Mouse (Mus musculus): ENCODE measurements around the gene Cenpb. TPM values are rescaled to one million over a fixed set of nuclear protein-coding genes. Genes with fewer than 3 reads are reported as not detected.

The Cenpb gene
- polyA plus RNA-seq, 1 experiment from 2014 or later, result 12.6 TPM

DNA sequence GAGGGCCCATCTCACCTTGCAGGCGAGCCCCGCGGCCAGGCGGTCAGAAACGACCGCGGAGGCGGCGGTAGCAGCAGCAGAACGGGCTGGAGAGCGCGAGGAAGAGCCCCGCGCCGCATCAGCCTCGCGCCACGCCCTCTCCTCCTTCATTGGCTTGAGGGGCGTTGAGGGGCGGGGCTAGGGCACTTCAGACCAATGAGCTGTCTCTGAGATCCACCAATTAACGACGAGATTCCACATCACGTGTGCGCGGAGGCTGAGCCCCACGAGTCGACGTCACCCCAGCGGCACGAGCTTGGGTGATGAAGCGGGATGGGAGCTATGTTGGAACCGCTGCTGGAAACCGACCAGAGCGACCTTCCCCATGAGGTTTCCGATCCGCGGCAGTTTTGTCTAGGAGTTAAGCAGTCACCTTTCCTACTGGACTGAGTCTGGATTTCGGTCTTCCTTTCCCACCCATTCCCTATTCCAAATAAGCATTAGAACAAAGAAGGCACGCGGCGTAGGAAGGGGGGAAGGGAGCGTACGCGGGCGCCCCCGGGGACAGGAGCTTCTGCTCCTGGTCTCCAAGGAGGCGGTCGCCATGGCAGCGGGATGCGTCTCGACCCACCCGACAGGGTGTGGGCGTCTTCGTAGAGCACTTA is 19.8 kb downstream of the Cenpb start, which contains the start of gene 1700037H04Rik:
TSS of gene 1700037H04Rik (minus strand) at position 144 of the 644 bp plus-strand sequence.
- Histone ChIP-seq H3K36me3 (no peaks in the 10 kb centered on the region; the same call in 1 of the 2 replicates), H3K4me2 (replicated peaks) (peak within 1 kb of the TSS; percentile 91), H3K4me3 (peak within 1 kb of the TSS; percentile 78), H3K27ac (peak within 1 kb of the TSS; percentile 90), H3K27me3 (no peaks in the 10 kb centered on the region), H3K9ac (peak within 1 kb of the TSS; percentile 77), H3K9me3 (no peaks in the 10 kb centered on the region), H3K4me1 (peaks cover 30% of the 10 kb centered on the region)
- peak; percentile 91 for ATAC-seq (ENCODE audit: insufficient number of reproducible peaks, insufficient read depth, low FRiP score, low TSS enrichment)
- under 1% methylated on average over 53 of the region's 54 CpGs for WGBS

DNA sequence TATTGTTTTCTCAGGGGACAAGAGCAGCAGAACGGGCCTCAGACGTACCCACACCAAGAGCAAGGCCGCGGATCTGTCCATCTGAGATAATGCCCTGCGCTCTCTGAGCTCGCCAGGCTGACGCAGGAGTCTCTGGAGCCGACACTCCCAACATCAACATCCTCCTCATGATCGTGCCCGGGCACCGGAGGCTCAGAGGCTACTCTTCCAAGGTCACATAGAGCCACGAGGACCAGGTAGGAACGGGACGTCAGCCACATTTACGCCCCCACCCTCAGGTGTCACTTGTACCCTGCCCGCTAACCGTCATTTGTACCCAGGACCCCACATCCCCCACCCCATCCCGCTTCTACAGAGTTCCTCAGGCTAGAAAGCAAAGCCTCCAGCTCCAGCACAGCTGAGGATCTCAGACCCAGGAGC is 20.4 kb downstream of the Cenpb start:
- peak overlapping the region; percentile 77 for H3K9ac ChIP-seq
- H3K27me3 ChIP-seq, result no peaks in the 10 kb centered on the region
- H3K9me3 ChIP-seq, result no peaks in the 10 kb centered on the region
- H3K4me1 ChIP-seq, result peaks cover 30% of the 10 kb centered on the region
- no peaks in the 10 kb centered on the region; the same call in 1 of the 2 replicates for H3K36me3 ChIP-seq
- H3K4me2 ChIP-seq (replicated peaks), result peak overlapping the region; percentile 91
- peak; percentile 50 for ATAC-seq (ENCODE audit: insufficient number of reproducible peaks, insufficient read depth, low FRiP score, low TSS enrichment)
- under 1% methylated on average over 18 of the region's 18 CpGs for WGBS
- H3K4me3 ChIP-seq, result peak overlapping the region; percentile 78
- peak overlapping the region; percentile 80 for H3K27ac ChIP-seq

- ATAC-seq (ENCODE audit: insufficient number of reproducible peaks, insufficient read depth, low FRiP score, low TSS enrichment), result no peak
- 87% methylated on average over 7 of the region's 7 CpGs for WGBS
- no peak overlapping the region for H3K27ac ChIP-seq
Measured at GRCm38 (mm10) chr2:131156987-131157386, 22.9 kb downstream of the Cenpb start.

DNA sequence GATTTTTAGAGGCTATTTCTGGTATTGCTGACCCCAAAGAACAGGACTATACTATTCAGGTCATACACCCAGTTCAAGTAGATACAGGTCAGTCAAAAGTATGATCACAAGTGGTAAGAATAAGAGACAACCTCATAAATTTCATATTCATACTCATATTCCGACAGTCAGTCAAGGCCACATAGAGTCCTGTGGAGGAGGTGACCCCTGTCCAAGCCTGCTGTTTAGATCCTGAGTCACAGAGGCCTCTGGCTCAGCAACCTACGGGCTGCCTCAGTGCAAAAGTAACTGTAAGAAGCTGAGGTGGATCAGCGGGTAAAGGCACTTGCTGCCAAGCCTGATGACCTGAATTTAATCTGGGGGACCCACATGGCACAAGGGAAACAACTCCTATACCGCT is 25.8 kb downstream of the Cenpb start:
- Histone ChIP-seq H3K9me3 (no peaks in the 10 kb centered on the region), H3K36me3 (peaks cover 36% of the 10 kb centered on the region), H3K4me3 (no peak overlapping the region), H3K4me1 (peaks cover 20% of the 10 kb centered on the region), H3K27ac (no peak overlapping the region), H3K4me2 (replicated peaks) (no peak overlapping the region), H3K9ac (no peak overlapping the region), H3K27me3 (no peaks in the 10 kb centered on the region)
- ATAC-seq (ENCODE audit: insufficient number of reproducible peaks, insufficient read depth, low FRiP score, low TSS enrichment), result no peak
- whole genome bisulfite sequencing, result 91% methylated on average over 4 of the region's 4 CpGs

More at GRCm38 (mm10) chr2:131156987-131157386, 22.9 kb downstream of the Cenpb start:
- H3K27me3 ChIP-seq, result no peaks in the 10 kb centered on the region
- H3K4me3 ChIP-seq, result no peak overlapping the region
- peaks cover 24% of the 10 kb centered on the region for H3K4me1 ChIP-seq
- H3K9me3 ChIP-seq, result no peaks in the 10 kb centered on the region
- H3K4me2 ChIP-seq (replicated peaks), result no peak overlapping the region
- peaks cover 10% of the 10 kb centered on the region for H3K36me3 ChIP-seq
- no peak overlapping the region for H3K9ac ChIP-seq

- no peak overlapping the region for H3K4me3 ChIP-seq
- H3K4me1 ChIP-seq, result peaks cover 2% of the 10 kb centered on the region; the same call in 1 of the 2 replicates
- no peak overlapping the region for H3K27ac ChIP-seq
- H3K36me3 ChIP-seq, result peaks cover 54% of the 10 kb centered on the region
- no peaks in the 10 kb centered on the region for H3K9me3 ChIP-seq
- no peak overlapping the region for H3K4me2 ChIP-seq (replicated peaks)
- H3K27me3 ChIP-seq, result no peaks in the 10 kb centered on the region
- 90% methylated on average over 7 of the region's 7 CpGs for WGBS
- no peak overlapping the region for H3K9ac ChIP-seq
- no peak for ATAC-seq (ENCODE audit: insufficient number of reproducible peaks, insufficient read depth, low FRiP score, low TSS enrichment)
Measured at GRCm38 (mm10) chr2:131152166-131152730, 27.6 kb downstream of the Cenpb start.

DNA sequence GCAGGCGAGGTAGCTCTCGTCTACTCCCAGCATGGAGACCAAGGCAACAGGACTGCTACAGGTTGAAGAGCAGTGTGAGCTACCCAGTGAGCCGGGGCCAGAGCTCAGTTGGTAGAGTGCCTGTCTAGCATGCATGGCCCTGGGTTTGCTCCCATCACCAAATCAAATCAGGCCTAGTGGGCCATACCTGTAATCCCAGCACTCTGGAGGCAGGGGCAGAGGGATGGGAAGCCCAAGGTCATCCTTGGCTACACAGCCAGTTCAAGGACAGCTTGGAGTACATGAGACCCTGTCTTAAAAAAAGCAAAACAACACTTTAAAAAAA is 30.7 kb downstream of the Cenpb start:
- H3K36me3 ChIP-seq, result peaks cover 82% of the 10 kb centered on the region
- 93% methylated on average over 3 of the region's 3 CpGs for WGBS

GRCm38 (mm10) chr2:131148353-131149253 is 31.3 kb downstream of the Cenpb start:
- H3K4me2 ChIP-seq (replicated peaks), result no peak overlapping the region
- H3K9me3 ChIP-seq, result no peaks in the 10 kb centered on the region
- H3K4me1 ChIP-seq, result no peaks in the 10 kb centered on the region
- no peak overlapping the region for H3K4me3 ChIP-seq
- ATAC-seq (ENCODE audit: insufficient number of reproducible peaks, insufficient read depth, low FRiP score, low TSS enrichment), result no peak
- no peak overlapping the region for H3K9ac ChIP-seq
- no peak overlapping the region for H3K27ac ChIP-seq
- peaks cover 86% of the 10 kb centered on the region for H3K36me3 ChIP-seq
- WGBS, result 84% methylated on average over 8 of the region's 8 CpGs
- H3K27me3 ChIP-seq, result no peaks in the 10 kb centered on the region

More for the DNA sequence above, 30.7 kb downstream of the Cenpb start:
- Histone ChIP-seq H3K4me2 (replicated peaks) (no peak overlapping the region), H3K27ac (no peak overlapping the region), H3K9ac (no peak overlapping the region), H3K4me1 (no peaks in the 10 kb centered on the region), H3K27me3 (no peaks in the 10 kb centered on the region), H3K9me3 (no peaks in the 10 kb centered on the region), H3K4me3 (no peak overlapping the region)
- ATAC-seq (ENCODE audit: insufficient number of reproducible peaks, insufficient read depth, low FRiP score, low TSS enrichment), result no peak

DNA sequence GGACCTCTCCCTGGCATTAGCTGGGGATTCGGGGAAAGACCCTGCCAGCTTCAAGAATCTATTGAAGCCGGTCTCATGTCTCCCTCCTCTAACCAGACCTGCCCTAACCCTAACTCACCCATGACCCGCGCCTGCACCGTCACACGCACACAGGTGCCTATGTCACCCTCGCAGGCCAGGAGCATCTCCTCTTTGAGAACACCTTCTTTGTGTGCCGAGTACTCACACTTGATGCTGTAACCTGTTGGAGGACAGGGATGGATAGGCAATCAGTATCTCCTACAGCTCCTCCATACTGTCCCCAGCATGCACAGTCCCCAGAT is 32.9 kb downstream of the Cenpb start:
- 97% methylated on average over 8 of the region's 8 CpGs for WGBS
- H3K36me3 ChIP-seq, result peaks cover 92% of the 10 kb centered on the region

GRCm38 (mm10) chr2:131146193-131147042 is 33.4 kb downstream of the Cenpb start:
- WGBS, result 87% methylated on average over 21 of the region's 21 CpGs

More for the DNA sequence above, 32.9 kb downstream of the Cenpb start:
- ATAC-seq (ENCODE audit: insufficient number of reproducible peaks, insufficient read depth, low FRiP score, low TSS enrichment), result no peak
- no peak overlapping the region for H3K4me3 ChIP-seq
- no peaks in the 10 kb centered on the region for H3K27me3 ChIP-seq
- no peak overlapping the region for H3K9ac ChIP-seq
- no peaks in the 10 kb centered on the region for H3K9me3 ChIP-seq
- H3K4me2 ChIP-seq (replicated peaks), result no peak overlapping the region
- H3K4me1 ChIP-seq, result no peaks in the 10 kb centered on the region
- H3K27ac ChIP-seq, result no peak overlapping the region

DNA sequence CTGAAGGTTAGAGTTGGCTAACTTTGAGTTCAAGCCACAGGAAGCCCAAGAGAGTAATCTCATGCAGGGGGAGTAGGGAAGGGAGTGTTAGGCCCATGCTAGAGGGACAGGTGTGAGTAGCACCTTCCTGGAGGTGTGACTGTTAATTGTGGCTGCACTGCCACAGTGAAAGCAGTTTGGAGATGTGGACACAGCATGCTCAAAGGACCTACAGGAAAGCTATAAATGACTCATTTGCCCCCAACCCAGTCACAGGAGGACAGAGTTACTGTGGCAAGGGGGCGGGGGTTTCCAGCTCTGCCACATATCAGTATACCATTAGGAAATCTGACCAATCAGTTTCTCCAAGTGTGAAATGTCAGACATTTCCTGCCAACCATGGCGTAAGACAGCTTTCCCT is 34.3 kb downstream of the Cenpb start:
- Histone ChIP-seq H3K4me2 (replicated peaks) (no peak overlapping the region), H3K9me3 (no peaks in the 10 kb centered on the region), H3K27ac (no peak overlapping the region), H3K4me3 (no peak overlapping the region), H3K36me3 (peaks cover 94% of the 10 kb centered on the region), H3K9ac (no peak overlapping the region), H3K27me3 (no peaks in the 10 kb centered on the region), H3K4me1 (no peaks in the 10 kb centered on the region)
- ATAC-seq (ENCODE audit: insufficient number of reproducible peaks, insufficient read depth, low FRiP score, low TSS enrichment), result no peak
- 82% methylated on average over 2 of the region's 2 CpGs for WGBS

More at GRCm38 (mm10) chr2:131146193-131147042, 33.4 kb downstream of the Cenpb start:
- no peaks in the 10 kb centered on the region for H3K4me1 ChIP-seq
- no peaks in the 10 kb centered on the region for H3K9me3 ChIP-seq
- ATAC-seq (ENCODE audit: insufficient number of reproducible peaks, insufficient read depth, low FRiP score, low TSS enrichment), result no peak
- H3K9ac ChIP-seq, result no peak overlapping the region
- no peak overlapping the region for H3K4me2 ChIP-seq (replicated peaks)
- H3K36me3 ChIP-seq, result peaks cover 94% of the 10 kb centered on the region
- no peak overlapping the region for H3K27ac ChIP-seq
- no peak overlapping the region for H3K4me3 ChIP-seq
- no peaks in the 10 kb centered on the region for H3K27me3 ChIP-seq

DNA sequence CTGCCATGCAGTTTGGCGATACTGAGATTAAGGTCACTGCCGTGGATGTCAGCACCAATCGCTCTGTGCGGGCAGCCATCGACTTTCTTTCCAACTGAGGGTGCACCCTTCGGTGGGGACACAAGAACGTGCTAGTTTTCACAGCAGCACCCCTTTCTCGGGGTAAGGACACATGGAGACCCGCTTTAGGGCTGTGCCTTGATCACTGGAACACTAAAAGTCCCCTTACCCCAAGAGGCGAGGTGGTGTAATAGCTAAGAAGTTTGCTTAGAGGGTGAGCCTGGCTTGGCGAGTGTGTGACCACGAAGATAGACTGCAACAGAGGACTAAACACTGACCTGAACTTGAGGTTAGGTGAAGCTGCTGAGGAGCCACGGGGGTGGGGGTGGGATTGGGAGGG is 34.7 kb downstream of the Cenpb start:
- H3K27me3 ChIP-seq, result no peaks in the 10 kb centered on the region
- H3K36me3 ChIP-seq, result peaks cover 93% of the 10 kb centered on the region
- no peak overlapping the region for H3K27ac ChIP-seq
- no peaks in the 10 kb centered on the region for H3K4me1 ChIP-seq
- no peak overlapping the region for H3K9ac ChIP-seq
- H3K9me3 ChIP-seq, result no peaks in the 10 kb centered on the region
- 67% methylated on average over 13 of the region's 13 CpGs for WGBS
- H3K4me2 ChIP-seq (replicated peaks), result no peak overlapping the region
- no peak for ATAC-seq (ENCODE audit: insufficient number of reproducible peaks, insufficient read depth, low FRiP score, low TSS enrichment)
- H3K4me3 ChIP-seq, result no peak overlapping the region

Measured in embryonic facial prominence, embryonic 12.5 days (tissue).